Mouse (Mus musculus): ENCODE results near the gene Il11.
A peak's percentile ranks its signal among the peaks of the same experiment; 100 is the strongest.
"Not testable (repeated sequence)": the region's sequence is repeated elsewhere in the genome, so short reads cannot be mapped to it uniquely, and the experiment has no call there.

The Il11 gene

GRCm38 (mm10) chr7:4782759-4783158 is at the start of gene Il11, which contains the start of gene Tmem190:
Gene Il11, minus strand, starts transcription at chr7:4782859.
Gene Tmem190, plus strand, starts transcription at chr7:4782937.
- no peak for DNase-seq (ENCODE audit: low spot score in 2 of 2)

- DNase-seq (ENCODE audit: low spot score in 2 of 2) = no peak
These were observed 47.8 kb upstream of the Il11 start for GRCm38 (mm10) chr7:4830476-4830875.

GRCm38 (mm10) chr7:4825365-4825764 is 42.7 kb upstream of the Il11 start:
- DNase-seq (ENCODE audit: low spot score in 2 of 2) = no peak

GRCm38 (mm10) chr7:4822162-4822907 is 39.7 kb upstream of the Il11 start:
- no peak for DNase-seq (ENCODE audit: low spot score in 2 of 2)

GRCm38 (mm10) chr7:4821690-4822089 is 39.0 kb upstream of the Il11 start:
- DNase-seq (ENCODE audit: low spot score in 2 of 2) = no peak

GRCm38 (mm10) chr7:4820925-4821324 is 38.3 kb upstream of the Il11 start:
- not testable (repeated sequence) for DNase-seq (ENCODE audit: low spot score in 2 of 2)

GRCm38 (mm10) chr7:4816559-4816958 is 33.9 kb upstream of the Il11 start:
- no peak for DNase-seq (ENCODE audit: low spot score in 2 of 2)

GRCm38 (mm10) chr7:4813105-4813791 is 30.6 kb upstream of the Il11 start:
- no peak for DNase-seq (ENCODE audit: low spot score in 2 of 2)

GRCm38 (mm10) chr7:4812303-4813104 is 29.8 kb upstream of the Il11 start, which contains the start of gene Ube2s:
Gene Ube2s, minus strand, starts transcription at chr7:4812590.
- peak; percentile 97 to 99 for DNase-seq (ENCODE audit: low spot score in 2 of 2)

- peak; percentile 17 to 26 for DNase-seq (ENCODE audit: low spot score in 2 of 2)
These were observed 29.2 kb upstream of the Il11 start for GRCm38 (mm10) chr7:4811842-4812302.

- not testable (repeated sequence) for DNase-seq (ENCODE audit: low spot score in 2 of 2)
These were observed 28.5 kb upstream of the Il11 start for GRCm38 (mm10) chr7:4811131-4811530.

- DNase-seq (ENCODE audit: low spot score in 2 of 2) = peak in 1 of 2 experiments; percentile 38
These were observed 24.1 kb upstream of the Il11 start for GRCm38 (mm10) chr7:4806716-4807115.

- DNase-seq (ENCODE audit: low spot score in 2 of 2) = no peak
These were observed 19.6 kb upstream of the Il11 start for GRCm38 (mm10) chr7:4802247-4802646.

- no peak for DNase-seq (ENCODE audit: low spot score in 2 of 2)
These were observed 13.2 kb upstream of the Il11 start for GRCm38 (mm10) chr7:4795767-4796433.

GRCm38 (mm10) chr7:4794631-4795168 is 12.0 kb upstream of the Il11 start:
- no peak for DNase-seq (ENCODE audit: low spot score in 2 of 2)

GRCm38 (mm10) chr7:4793674-4794073 is 11.0 kb upstream of the Il11 start:
- no peak for DNase-seq (ENCODE audit: low spot score in 2 of 2)

- not testable (repeated sequence) for DNase-seq (ENCODE audit: low spot score in 2 of 2)
These were observed 10.6 kb upstream of the Il11 start for GRCm38 (mm10) chr7:4793248-4793647.

GRCm38 (mm10) chr7:4792278-4793212 is 9.9 kb upstream of the Il11 start, which contains the start of gene Rpl28:
Gene Rpl28, plus strand, starts transcription at chr7:4792874.
- peak; percentile 86 to 92 for DNase-seq (ENCODE audit: low spot score in 2 of 2)

- DNase-seq (ENCODE audit: low spot score in 2 of 2) = peak; percentile 32 to 33
These were observed 6.8 kb upstream of the Il11 start, which contains the start of gene Tmem238 for GRCm38 (mm10) chr7:4789436-4789935. Gene Tmem238, minus strand, starts transcription at chr7:4789656.
